Mouse (Mus musculus): ENCODE measurements at regions not wholly inside any gene's neighbourhood (a gene's known extent, or its start where the extent isn't known, plus 50 kb on each side); places are given as distances from the start of the nearest gene placed in this dataset.

GRCm38 (mm10) chr12:92400987-92401386 is 552.0 kb upstream of the Sel1l start:
- TF ChIP-seq CTCF (conservative IDR thresholded peaks at IDR 0.05; ENCODE audit: insufficient read depth, insufficient read length, low read depth, low read length): no peak
- TF ChIP-seq POLR2A (IDR thresholded peaks at IDR 0.05; ENCODE audit: low read depth, low read length): no peak
